ENCODE assay signal across 9 mouse cellular contexts in the genomic region with DNA sequence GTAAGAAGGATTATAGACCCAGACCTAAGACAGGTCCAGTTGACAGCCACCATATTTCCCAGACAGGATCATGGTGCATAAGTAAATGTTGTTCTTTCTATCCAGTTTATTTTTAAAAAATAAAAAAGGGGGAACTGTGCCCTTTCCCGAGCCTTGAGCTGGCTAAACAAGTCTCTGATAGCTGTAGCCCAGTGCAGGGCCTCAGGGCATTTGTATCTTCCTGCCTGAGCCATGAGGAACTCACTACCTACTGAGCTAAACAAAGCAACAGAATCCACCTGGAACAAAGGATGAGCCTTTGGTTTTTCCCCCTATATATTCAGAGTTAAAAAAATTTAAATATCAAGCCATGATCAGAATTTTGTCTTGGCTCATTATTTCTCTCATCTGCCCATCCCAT.
"Had no signal": no experiment of that assay in that cellular context is flagged by ENCODE, and none has a peak within 500 bp of the region (broad histone marks: within the 10 kb centered on the region; RNA-seq: fewer than 3 reads in every experiment).

No protein-coding gene starts in this region.

- DNase-seq: liver, postnatal 0 days; lung, adult 2 months; lung, postnatal 14 days; lung, postnatal 36 days; midbrain, embryonic 14.5 days; right cerebral cortex, postnatal 14 days; thymus, adult 18-20 months; thymus, postnatal 14 days; thymus, postnatal 36 days had no signal
